Mouse (Mus musculus) intestine, embryonic 15.5 days (tissue): ENCODE results near the gene Trim50. TPM values are rescaled to one million over a fixed set of nuclear protein-coding genes. Genes with fewer than 3 reads are reported as not detected.

ENCODE experiments used
- ATAC-seq: fragments of 200-750 bp; cut with Nextera tagmentation; 2 replicates; pipeline ENCODE4 v1.8.0; 2017; ENCODE audit warnings: moderate TSS enrichment, moderate library complexity
- H3K27ac ChIP-seq: fragments of 300-500 bp; sonication (generic); 2 replicates; pipeline ENCODE4 v1.5.1; 2015; ENCODE audit warnings: mild to moderate bottlenecking, inconsistent platforms
- H3K27me3 ChIP-seq: fragments of 300-500 bp; sonication (generic); replicated peaks from 2 replicates; pipeline ENCODE4 v1.6.1; 2015; ENCODE audit warnings: inconsistent platforms
- H3K36me3 ChIP-seq: fragments of 300-500 bp; sonication (generic); 2 replicates; pipeline ENCODE4 v1.6.1; 2015; ENCODE audit warnings: inconsistent platforms
- H3K4me1 ChIP-seq: fragments of 300-500 bp; sonication (generic); replicated peaks from 2 replicates; pipeline ENCODE4 v1.6.1; 2015; ENCODE audit warnings: inconsistent platforms
- H3K4me2 ChIP-seq: fragments of 300-500 bp; sonication (generic); replicated peaks from 2 replicates; pipeline ENCODE4 v1.6.1; 2015; ENCODE audit warnings: mild to moderate bottlenecking, inconsistent platforms
- H3K4me3 ChIP-seq: fragments of 300-500 bp; sonication (generic); replicated peaks from 2 replicates; pipeline ENCODE4 v1.5.1; 2015; ENCODE audit warnings: inconsistent platforms
- H3K9ac ChIP-seq: fragments of 300-500 bp; sonication (generic); 2 replicates; pipeline ENCODE4 v1.6.1; 2015; ENCODE audit warnings: inconsistent platforms
- H3K9me3 ChIP-seq: fragments of 300-500 bp; sonication (generic); 2 replicates; pipeline ENCODE4 v1.6.1; 2016; ENCODE audit warnings: inconsistent platforms
- WGBS: fragments of 180-500 bp; shearing (Covaris S2); methylation state at CpG from one replicate; pipeline ENCODE4 v1.1.7; 2015; 5-methylcytosine and 5-hydroxymethylcytosine counted together
- polyA plus RNA-seq: library from polyadenylated mRNA; unstranded; fragments of >200 nt; fragmentation: Nextera tagmentation; extraction: Ambion mirVana; gene quantifications from 2 replicates; pipeline ENCODE4 v1.2.1, GENCODE M21; 2015

The Trim50 gene
- 0.16 and 0.23 TPM in 2 replicates for polyA plus RNA-seq

DNA sequence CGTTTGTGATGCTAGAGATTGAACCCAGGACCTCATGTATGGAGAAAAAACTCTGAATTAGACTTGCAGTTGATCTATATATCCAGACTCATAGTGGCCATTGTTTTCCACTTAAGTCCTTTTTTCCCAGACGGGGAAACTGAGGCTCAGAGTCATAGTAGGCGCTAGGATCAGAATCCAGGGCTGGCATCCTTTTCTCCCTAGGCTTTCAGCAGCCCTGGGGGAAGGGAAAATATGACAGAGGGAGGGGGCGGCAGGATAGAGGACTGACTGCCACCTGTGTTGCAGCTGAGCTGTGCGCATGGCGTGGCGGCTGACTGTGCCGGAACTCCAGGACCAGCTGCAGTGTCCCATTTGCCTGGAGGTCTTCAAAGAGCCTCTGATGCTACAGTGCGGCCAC, at the start of gene Trim50:
TSS of gene Trim50 (plus strand) at position 301 of the 400 bp plus-strand sequence.
- 61% methylated on average over 9 of the region's 9 CpGs for WGBS
- H3K9ac ChIP-seq: no peak within 1 kb of the TSS
- no peaks in the 10 kb centered on the region for H3K36me3 ChIP-seq
- H3K27me3 ChIP-seq: peaks cover 11% of the 10 kb centered on the region
- no peak within 1 kb of the TSS for H3K27ac ChIP-seq
- no peak within 1 kb of the TSS for H3K4me2 ChIP-seq
- no peaks in the 10 kb centered on the region for H3K9me3 ChIP-seq
- no peak within 1 kb of the TSS for H3K4me3 ChIP-seq
- no peak; the same call in 1 of the 2 replicates for ATAC-seq
- no peaks in the 10 kb centered on the region for H3K4me1 ChIP-seq

DNA sequence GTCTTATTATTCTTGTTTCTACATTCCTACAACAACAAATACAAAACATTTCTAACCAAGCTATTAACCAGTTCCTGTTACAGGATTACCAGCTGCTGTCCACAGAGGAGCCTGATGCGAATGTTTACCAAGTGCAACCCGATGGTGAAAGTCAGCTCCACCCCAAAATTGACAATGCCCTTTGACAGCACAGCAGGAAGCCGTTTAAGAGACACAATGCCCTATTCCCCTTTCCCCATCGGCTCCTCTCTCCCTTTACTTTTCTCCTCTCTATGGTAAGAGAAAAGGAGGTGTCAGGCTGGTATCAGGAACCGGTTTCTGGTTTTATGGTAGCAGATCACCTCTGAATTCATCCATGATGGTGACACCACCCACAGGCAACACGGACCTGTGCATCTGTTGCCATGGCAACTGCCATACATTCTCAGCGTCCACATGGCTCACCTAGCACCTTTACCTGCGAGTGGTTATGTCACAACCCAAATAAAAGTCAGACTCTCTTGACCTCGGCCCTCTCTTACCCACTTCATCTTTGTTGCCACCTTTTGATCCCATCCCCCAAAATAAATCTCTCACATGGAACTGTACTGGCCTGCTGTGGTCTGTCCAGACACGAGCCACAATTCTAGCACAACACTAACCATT, 46.7 kb upstream of the Trim50 start:
- Histone ChIP-seq H3K9me3 (no peaks in the 10 kb centered on the region), H3K36me3 (no peaks in the 10 kb centered on the region), H3K4me1 (no peaks in the 10 kb centered on the region), H3K9ac (no peak overlapping the region), H3K27me3 (no peaks in the 10 kb centered on the region), H3K4me3 (no peak overlapping the region), H3K27ac (no peak overlapping the region), H3K4me2 (no peak overlapping the region)
- ATAC-seq: no peak
- 30% methylated on average over 10 of the region's 10 CpGs for WGBS

DNA sequence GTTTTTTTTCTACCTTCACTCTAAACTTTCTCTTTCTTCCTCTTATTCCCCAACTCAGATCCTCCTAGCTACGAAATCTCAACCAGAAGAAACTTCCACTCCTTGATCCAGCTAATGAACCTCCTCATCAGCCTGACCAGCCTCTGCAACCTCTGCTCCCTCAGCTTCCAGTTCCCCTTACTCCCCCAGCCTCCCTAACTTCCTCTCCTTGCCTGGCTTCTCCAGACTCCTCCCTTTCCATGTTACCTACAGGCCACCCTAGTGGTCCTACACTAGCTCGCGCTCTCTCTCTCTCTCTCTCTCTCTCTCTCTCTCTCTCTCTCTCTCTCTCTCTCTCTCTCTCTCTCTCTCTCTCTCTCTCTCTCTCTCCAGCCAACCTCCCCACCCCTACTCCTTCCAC, 36.9 kb upstream of the Trim50 start:
- Histone ChIP-seq H3K36me3 (no peaks in the 10 kb centered on the region), H3K27ac (no peak overlapping the region), H3K4me1 (no peaks in the 10 kb centered on the region), H3K4me3 (no peak overlapping the region), H3K9me3 (no peaks in the 10 kb centered on the region), H3K9ac (no peak overlapping the region), H3K27me3 (no peaks in the 10 kb centered on the region), H3K4me2 (no peak overlapping the region)
- 67% methylated on average over 3 of the region's 3 CpGs for WGBS
- ATAC-seq: no peak

DNA sequence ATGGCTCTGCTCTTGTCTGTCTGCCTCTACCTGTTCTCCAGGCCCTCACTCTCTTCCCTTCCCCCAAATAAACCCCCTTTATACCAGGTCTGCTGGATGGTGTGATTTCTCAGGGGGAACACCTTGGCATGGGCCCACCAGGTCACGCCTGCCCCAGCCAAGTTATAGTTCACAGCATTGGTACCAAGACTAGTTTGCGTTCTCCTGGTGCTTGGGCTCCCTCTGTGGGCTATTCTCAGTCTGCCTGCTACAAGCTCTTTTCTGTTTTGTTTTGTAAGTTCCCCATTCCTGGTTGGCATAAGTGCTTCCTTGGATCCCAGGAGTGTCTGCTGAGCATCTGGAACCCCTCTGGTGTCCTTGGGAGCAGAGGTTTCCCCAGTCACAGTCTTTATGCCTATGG, 33.2 kb upstream of the Trim50 start:
- no peaks in the 10 kb centered on the region for H3K9me3 ChIP-seq
- H3K9ac ChIP-seq: no peak overlapping the region
- H3K27me3 ChIP-seq: no peaks in the 10 kb centered on the region
- no peak overlapping the region for H3K4me2 ChIP-seq
- H3K27ac ChIP-seq: no peak overlapping the region
- H3K36me3 ChIP-seq: no peaks in the 10 kb centered on the region
- no peak for ATAC-seq
- no peak overlapping the region for H3K4me3 ChIP-seq
- no peaks in the 10 kb centered on the region for H3K4me1 ChIP-seq
- 61% methylated on average over 2 of the region's 2 CpGs for WGBS

DNA sequence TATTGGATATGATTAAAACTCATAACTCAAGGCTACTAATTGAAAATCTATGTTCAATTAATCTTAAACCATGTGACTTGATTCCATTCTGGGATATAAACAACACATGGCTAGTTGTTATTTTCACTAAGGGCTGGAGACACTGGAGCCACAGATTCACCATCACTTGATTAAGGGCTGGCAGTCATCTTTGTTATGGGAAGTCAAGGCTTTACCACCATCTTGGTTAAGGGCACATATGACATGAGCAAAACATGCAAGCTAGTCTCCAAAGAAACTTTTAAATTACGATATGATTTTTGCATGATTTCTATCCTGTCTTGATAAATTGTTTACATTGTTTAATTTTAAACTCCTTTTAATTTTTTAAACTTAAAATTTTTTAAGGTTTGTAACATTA, 30.9 kb upstream of the Trim50 start:
- 83% methylated on average over 1 of the region's 1 CpGs for WGBS
- Histone ChIP-seq H3K4me3 (no peak overlapping the region), H3K4me1 (no peaks in the 10 kb centered on the region), H3K9me3 (no peaks in the 10 kb centered on the region), H3K27me3 (no peaks in the 10 kb centered on the region), H3K36me3 (no peaks in the 10 kb centered on the region), H3K9ac (no peak overlapping the region), H3K4me2 (no peak overlapping the region), H3K27ac (no peak overlapping the region)
- no peak for ATAC-seq

DNA sequence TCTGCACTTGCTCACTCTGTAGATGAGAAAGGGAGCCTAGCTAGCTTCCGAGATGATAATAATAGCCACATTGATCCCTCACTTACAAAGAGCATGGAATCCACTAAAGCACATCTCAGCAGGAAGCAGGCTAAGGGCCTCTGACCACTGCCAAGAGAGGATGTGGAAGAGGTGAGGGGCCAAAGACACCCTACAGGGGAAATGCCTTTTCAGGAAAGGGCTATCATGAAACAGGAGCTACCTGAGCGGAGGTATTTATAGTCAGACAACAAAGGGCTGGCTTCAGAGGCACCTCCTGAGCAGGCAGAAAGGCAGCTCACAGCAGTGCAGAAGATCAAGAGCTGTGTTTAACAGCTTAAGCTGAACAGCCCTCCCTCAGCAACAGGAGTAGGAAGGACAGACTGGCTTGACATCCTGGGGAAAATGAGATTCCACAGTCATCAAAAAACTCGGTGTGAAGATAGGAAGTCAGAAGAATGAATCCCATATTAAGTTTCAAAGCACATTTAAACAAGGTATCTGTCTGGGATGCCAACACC, 26.9 kb upstream of the Trim50 start:
- Histone ChIP-seq H3K27me3 (no peaks in the 10 kb centered on the region), H3K27ac (no peak overlapping the region), H3K4me3 (no peak overlapping the region), H3K9ac (no peak overlapping the region), H3K4me2 (no peak overlapping the region), H3K36me3 (no peaks in the 10 kb centered on the region), H3K4me1 (no peaks in the 10 kb centered on the region), H3K9me3 (no peaks in the 10 kb centered on the region)
- WGBS: 33% methylated on average over 3 of the region's 3 CpGs
- ATAC-seq: no peak

DNA sequence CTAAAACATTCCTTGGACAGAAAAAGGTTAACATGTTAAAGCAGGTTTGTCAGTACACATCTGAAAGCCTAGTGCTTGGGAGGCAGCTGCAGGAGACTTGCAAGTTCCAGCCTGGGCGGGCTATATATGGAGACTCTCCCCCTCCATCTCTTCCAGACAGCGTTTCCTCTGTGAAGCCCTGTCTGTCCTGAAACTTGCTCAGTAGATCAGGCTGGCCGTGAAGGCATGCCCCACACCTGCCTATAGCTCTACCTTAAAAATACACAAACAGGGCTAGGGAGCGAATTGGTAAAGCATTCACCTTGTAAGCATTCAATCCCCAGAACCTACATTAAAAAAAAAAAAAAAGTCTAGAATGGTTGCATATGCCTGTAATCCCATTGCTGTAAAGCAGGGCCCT, 23.6 kb upstream of the Trim50 start:
- Histone ChIP-seq H3K4me2 (no peak overlapping the region), H3K9me3 (no peaks in the 10 kb centered on the region), H3K36me3 (no peaks in the 10 kb centered on the region), H3K4me3 (no peak overlapping the region), H3K27ac (no peak overlapping the region), H3K27me3 (no peaks in the 10 kb centered on the region), H3K4me1 (no peaks in the 10 kb centered on the region), H3K9ac (no peak overlapping the region)
- no peak for ATAC-seq
- WGBS: 82% methylated on average over 4 of the region's 4 CpGs

DNA sequence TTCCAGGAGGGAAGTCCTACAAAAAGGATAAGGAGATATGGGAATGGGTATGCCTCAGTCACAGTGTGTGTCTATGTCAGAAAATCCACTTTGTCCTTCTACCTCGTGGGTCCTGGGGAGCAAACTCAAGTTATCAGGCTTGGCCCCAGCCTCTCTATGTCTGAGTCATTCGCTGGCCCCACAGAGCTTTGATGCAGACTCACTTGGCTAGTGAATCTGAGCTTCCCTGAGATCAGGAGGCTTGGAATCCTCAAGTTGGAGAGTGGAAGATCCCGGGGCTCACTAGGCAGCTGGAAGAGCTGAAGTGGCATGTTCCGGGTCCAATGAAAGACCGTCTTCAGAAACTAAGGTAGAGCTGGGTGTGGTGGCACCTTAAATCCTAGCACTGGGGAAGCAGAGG, 22.9 kb upstream of the Trim50 start:
- Histone ChIP-seq H3K4me2 (no peak overlapping the region), H3K9me3 (no peaks in the 10 kb centered on the region), H3K4me3 (no peak overlapping the region), H3K27me3 (no peaks in the 10 kb centered on the region), H3K36me3 (no peaks in the 10 kb centered on the region), H3K4me1 (no peaks in the 10 kb centered on the region), H3K27ac (no peak overlapping the region), H3K9ac (no peak overlapping the region)
- no peak for ATAC-seq
- 84% methylated on average over 5 of the region's 5 CpGs for WGBS

DNA sequence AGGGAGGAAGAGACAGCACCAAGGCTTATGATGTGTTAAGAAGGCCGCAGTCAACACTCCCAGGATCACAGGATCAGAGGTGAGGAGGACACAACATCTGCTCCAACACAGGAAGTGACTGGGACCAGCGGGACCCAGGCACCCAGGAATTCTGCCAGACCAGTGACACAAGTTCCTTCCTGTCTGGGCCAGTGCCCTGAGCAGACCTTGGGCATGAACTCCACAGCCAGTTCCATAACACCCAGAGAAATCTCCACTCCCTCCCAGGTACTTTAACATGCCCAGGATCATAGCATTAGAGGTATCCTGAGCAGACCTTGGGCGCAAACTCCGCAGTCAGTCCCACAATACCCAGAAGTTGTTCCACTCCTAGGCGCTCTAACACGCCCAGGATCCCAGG, 21.9 kb upstream of the Trim50 start:
- no peak overlapping the region for H3K27ac ChIP-seq
- no peak overlapping the region for H3K4me3 ChIP-seq
- WGBS: 81% methylated on average over 6 of the region's 6 CpGs
- no peak for ATAC-seq
- no peak overlapping the region for H3K9ac ChIP-seq
- no peaks in the 10 kb centered on the region for H3K27me3 ChIP-seq
- no peaks in the 10 kb centered on the region for H3K4me1 ChIP-seq
- H3K36me3 ChIP-seq: no peaks in the 10 kb centered on the region
- no peak overlapping the region for H3K4me2 ChIP-seq
- H3K9me3 ChIP-seq: no peaks in the 10 kb centered on the region

DNA sequence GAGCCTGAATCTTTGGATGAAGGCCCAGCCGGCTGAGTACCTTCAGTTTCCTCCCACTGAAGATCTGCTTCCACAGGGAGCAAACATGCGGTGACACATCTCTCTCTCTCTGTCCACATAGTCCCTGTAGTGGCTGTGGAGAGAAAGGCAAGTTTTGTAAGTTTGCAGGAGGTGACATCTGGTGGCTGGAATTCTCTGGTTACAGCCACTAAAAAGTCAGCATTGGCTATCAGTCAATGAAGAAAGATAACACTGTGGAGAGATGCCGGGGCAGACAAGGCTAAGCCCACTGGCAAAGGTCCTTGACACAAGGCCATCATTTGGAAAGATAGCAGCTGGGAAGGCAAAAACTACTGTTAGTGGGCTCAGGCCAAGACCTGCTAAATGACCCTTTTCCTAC, 15.5 kb upstream of the Trim50 start:
- Histone ChIP-seq H3K9ac (no peak overlapping the region), H3K36me3 (no peaks in the 10 kb centered on the region), H3K27me3 (no peaks in the 10 kb centered on the region), H3K4me1 (no peaks in the 10 kb centered on the region), H3K4me3 (no peak overlapping the region), H3K27ac (no peak overlapping the region), H3K9me3 (no peaks in the 10 kb centered on the region), H3K4me2 (no peak overlapping the region)
- ATAC-seq: no peak
- WGBS: 37% methylated on average over 3 of the region's 3 CpGs

DNA sequence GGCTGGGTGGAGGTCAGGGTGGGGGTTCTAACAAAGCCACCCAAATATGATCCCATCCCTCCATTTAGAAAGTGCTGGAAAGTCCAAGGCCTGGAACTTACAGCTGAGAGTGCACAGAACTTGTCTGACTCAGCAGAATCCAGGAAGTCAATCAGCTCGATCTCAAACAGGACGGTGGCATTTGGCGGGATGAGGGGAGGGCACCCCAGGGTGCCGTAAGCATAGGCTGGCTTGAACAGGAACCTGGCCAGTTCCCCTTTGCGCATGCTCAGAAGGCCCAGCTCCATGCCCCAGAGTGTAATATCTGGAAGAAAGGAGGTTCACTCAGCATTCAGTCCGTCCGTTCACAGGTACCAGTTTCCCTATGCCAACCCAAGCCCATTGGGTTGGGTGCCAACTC, 7.1 kb upstream of the Trim50 start:
- no peaks in the 10 kb centered on the region for H3K36me3 ChIP-seq
- H3K9ac ChIP-seq: no peak overlapping the region
- H3K27ac ChIP-seq: no peak overlapping the region
- no peak for ATAC-seq
- H3K27me3 ChIP-seq: no peaks in the 10 kb centered on the region
- H3K4me1 ChIP-seq: no peaks in the 10 kb centered on the region
- no peak overlapping the region for H3K4me3 ChIP-seq
- H3K9me3 ChIP-seq: no peaks in the 10 kb centered on the region
- H3K4me2 ChIP-seq: no peak overlapping the region
- 74% methylated on average over 7 of the region's 7 CpGs for WGBS

DNA sequence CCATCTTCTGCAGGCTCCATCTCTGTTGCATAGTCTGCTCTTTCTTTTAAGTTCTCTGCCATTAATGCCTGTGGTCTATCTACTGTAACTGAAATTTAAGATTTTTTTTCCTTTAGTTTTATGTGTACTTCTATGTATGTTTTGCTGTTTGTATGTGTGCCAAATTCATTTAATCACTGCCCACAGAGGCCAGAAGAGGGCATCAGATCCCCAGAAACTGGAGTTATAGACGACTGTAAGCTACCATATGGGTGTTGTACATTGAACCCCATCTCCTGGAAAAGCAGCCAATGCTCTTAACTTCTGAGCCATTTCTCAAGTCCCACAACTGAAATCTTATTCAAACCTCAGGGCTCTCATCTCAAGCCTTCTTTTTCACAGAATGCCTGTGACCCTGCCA, 6.7 kb upstream of the Trim50 start:
- no peak overlapping the region for H3K27ac ChIP-seq
- H3K36me3 ChIP-seq: no peaks in the 10 kb centered on the region
- 9% methylated on average over 1 of the region's 1 CpGs for WGBS
- no peaks in the 10 kb centered on the region for H3K4me1 ChIP-seq
- H3K4me3 ChIP-seq: no peak overlapping the region
- H3K9me3 ChIP-seq: no peaks in the 10 kb centered on the region
- no peaks in the 10 kb centered on the region for H3K27me3 ChIP-seq
- no peak overlapping the region for H3K9ac ChIP-seq
- no peak overlapping the region for H3K4me2 ChIP-seq
- ATAC-seq: no peak

DNA sequence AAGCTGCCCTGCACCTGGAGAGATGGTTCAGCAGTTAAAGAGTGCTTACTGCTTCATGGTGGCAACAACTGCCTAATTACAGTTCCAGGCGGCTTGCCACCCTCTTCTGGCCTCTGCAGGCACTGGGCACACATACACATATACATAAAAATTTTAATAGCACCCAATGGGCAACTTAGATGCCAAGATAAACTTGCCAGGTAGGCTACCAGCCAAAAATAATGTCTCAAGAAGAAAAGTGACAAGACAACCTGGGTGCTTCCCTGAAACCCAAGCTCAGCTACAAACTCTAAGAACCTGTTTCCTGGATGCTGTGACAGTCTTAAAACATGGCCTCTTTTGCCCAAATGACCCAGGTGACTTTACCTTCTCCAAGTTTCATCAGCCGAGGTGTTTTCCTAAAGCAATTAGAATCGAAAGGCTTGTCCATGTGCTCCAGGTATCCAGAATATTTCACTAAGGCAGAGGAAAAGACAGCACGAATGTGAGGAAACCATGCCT, 5.5 kb upstream of the Trim50 start:
- no peak overlapping the region for H3K27ac ChIP-seq
- no peak for ATAC-seq
- WGBS: 66% methylated on average over 4 of the region's 4 CpGs
- no peaks in the 10 kb centered on the region for H3K4me1 ChIP-seq
- no peak overlapping the region for H3K4me3 ChIP-seq
- H3K9ac ChIP-seq: no peak overlapping the region
- no peak overlapping the region for H3K4me2 ChIP-seq
- no peaks in the 10 kb centered on the region for H3K36me3 ChIP-seq
- H3K9me3 ChIP-seq: no peaks in the 10 kb centered on the region
- H3K27me3 ChIP-seq: no peaks in the 10 kb centered on the region
